Mouse (Mus musculus): ENCODE results near the gene 4933427I04Rik. TPM values are rescaled to one million over a fixed set of nuclear protein-coding genes. Genes with fewer than 3 reads are reported as not detected.

The 4933427I04Rik gene
- not detected in 2 replicates for polyA plus RNA-seq (2012; ENCODE audit: insufficient read depth, insufficient read length, low replicate concordance, missing spikeins)

DNA sequence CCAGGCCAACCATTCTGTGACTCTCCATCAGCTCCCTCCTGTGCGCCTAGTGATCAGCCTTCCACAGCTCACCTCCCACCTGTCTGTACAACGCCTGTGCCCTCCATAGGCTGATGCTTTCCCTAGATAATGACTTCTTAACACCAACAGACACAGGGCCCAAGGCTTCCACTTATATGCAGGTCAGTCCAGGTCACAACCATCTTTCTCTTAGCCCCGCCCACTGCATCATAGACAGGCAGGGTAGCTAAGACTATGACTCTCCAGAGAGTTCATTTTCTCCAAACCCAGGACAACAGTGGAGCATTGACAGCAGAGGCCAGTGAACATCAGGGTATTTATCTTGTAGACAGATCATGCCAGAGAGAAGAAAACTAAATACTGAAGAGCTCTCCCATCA lies at the start of gene 4933427I04Rik:
Gene 4933427I04Rik (plus strand): TSS at position 301 of the 400 bp plus-strand sequence.
- TF ChIP-seq CTCF (IDR thresholded peaks at IDR 0.05; ENCODE audit: insufficient read depth, low read depth, low read length) (no peak), POLR2A (IDR thresholded peaks at IDR 0.05; ENCODE audit: insufficient read depth, low read depth, low read length) (no peak)
- no peak within 1 kb of the TSS for H3K4me3 ChIP-seq (ENCODE audit: insufficient read depth, low read depth, low read length)
- no peaks in the 10 kb centered on the region for H3K4me1 ChIP-seq (ENCODE audit: control insufficient read depth, insufficient read depth, low read length)
- H3K27ac ChIP-seq (ENCODE audit: insufficient read depth, low read depth, low read length) = no peak within 1 kb of the TSS
- WGBS = 86% methylated on average over 3 of the region's 3 CpGs

DNA sequence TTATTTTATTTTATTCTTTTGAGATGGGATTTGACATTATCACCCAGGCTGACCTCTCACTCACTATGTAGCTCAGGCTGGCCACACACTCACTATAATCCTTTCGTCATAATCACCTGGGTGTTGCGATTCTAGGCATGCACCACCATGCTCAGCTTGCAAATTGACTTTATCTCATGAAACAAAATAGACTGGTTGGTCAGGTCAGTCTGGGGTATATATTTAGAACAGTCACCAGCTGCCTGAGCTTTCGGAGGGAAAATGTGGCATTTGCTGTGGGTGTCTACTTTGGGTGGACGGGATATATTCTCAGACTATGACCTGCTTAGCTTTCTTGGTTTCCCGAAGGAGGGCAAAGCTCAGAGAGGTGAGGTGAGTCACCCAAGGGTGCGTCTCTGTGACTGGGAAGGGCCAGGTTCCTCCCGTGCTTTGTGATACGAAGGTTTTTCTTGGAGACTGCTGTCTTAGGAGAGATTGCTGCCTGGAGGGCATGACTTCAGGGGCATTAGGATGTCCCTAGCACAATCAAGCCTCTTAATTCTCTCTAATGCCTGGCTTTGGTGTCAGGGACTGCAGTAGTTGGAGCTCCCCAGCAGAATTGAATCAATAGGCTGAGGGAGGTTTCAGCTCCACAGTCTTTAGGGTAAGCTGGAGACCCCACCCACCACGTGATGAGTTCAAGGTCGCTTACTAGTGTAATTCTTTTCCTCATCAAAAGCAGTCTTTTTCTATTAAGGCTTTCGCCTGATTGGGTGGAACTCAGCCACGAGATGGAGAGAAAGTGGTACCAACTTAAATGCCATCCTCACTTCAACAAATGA lies 48.8 kb upstream of the 4933427I04Rik start:
- Histone ChIP-seq H3K4me1 (ENCODE audit: control insufficient read depth, insufficient read depth, low read length) (no peaks in the 10 kb centered on the region), H3K4me3 (ENCODE audit: insufficient read depth, low read depth, low read length) (no peak overlapping the region), H3K27ac (ENCODE audit: insufficient read depth, low read depth, low read length) (no peak overlapping the region)
- TF ChIP-seq CTCF (IDR thresholded peaks at IDR 0.05; ENCODE audit: insufficient read depth, low read depth, low read length) (no peak), POLR2A (IDR thresholded peaks at IDR 0.05; ENCODE audit: insufficient read depth, low read depth, low read length) (no peak)
- WGBS = 85% methylated on average over 12 of the region's 12 CpGs

DNA sequence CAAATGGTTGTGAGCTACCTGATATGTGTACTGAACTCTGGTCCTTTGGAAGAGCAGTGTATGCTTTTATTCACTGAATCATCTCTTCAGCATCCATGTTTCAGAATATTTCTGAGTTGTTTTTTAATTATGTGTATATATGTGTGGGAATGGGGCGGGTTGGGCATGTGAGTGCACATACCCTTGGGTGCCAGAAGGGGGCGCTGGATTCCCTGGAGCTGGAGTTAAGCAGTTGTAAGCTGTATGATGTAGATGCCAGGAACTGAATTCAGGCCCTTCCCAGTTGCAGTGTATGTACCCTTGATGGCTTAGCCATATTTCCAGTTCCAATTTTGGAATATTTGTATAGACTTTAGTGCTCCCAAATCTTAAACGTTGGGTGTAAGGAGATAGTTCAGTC lies 47.0 kb upstream of the 4933427I04Rik start:
- Histone ChIP-seq H3K4me1 (ENCODE audit: control insufficient read depth, insufficient read depth, low read length) (no peaks in the 10 kb centered on the region), H3K4me3 (ENCODE audit: insufficient read depth, low read depth, low read length) (no peak overlapping the region), H3K27ac (ENCODE audit: insufficient read depth, low read depth, low read length) (no peak overlapping the region)
- WGBS = 80% methylated on average over 3 of the region's 3 CpGs
- TF ChIP-seq POLR2A (IDR thresholded peaks at IDR 0.05; ENCODE audit: insufficient read depth, low read depth, low read length) (no peak), CTCF (IDR thresholded peaks at IDR 0.05; ENCODE audit: insufficient read depth, low read depth, low read length) (no peak)

DNA sequence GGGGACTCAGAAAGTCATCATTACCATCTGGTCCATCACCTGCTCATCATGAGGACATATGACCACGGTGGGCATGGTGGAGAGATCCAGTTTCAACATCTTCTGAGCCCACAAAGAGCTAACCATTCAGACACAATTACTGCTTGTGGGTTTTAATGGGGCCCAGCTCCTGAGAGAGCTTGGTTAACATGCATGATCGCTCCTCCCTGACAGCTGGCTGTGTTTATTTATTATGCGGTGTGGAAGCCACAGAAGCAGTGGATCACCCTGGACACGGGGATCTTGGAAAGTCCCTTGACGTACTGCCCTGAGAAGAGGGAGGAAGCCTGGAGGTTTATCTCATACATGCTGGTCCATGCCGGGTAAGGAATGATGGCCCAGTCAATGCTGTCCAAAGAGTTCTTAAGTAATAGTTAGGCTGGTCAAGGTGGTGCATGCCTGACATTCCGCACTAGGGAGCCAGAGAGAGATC lies 45.4 kb upstream of the 4933427I04Rik start:
- WGBS = 58% methylated on average over 7 of the region's 7 CpGs
- Histone ChIP-seq H3K4me3 (ENCODE audit: insufficient read depth, low read depth, low read length) (no peak overlapping the region), H3K27ac (ENCODE audit: insufficient read depth, low read depth, low read length) (no peak overlapping the region), H3K4me1 (ENCODE audit: control insufficient read depth, insufficient read depth, low read length) (no peaks in the 10 kb centered on the region)
- TF ChIP-seq CTCF (IDR thresholded peaks at IDR 0.05; ENCODE audit: insufficient read depth, low read depth, low read length) = no peak

DNA sequence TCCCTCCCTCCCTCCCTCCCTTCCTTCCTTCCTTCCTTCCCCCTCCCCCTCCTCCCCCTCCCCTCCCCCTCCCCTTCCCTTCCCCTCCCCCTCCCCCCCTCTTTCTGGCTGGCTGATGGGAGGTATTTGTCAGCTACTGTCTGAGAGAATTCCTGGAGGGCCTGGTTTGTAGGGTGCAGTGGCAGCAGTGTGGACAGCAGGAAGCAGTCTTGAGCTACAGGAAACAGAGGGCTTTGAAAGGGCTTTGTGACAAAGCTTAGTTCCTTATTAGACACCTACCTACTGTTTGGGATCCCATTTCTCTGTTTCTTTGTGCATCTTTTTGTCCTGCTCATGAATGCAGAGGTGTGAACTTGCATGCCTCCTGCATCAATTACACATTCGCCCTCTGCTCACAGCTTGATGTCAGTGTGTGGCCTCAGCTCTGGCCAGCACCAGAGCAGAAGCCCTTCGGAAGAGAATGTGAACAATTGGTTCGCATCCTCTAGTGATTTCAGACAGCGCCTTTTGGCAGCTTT lies 40.3 kb upstream of the 4933427I04Rik start:
- Histone ChIP-seq H3K4me3 (ENCODE audit: insufficient read depth, low read depth, low read length) (no peak overlapping the region), H3K27ac (ENCODE audit: insufficient read depth, low read depth, low read length) (no peak overlapping the region), H3K4me1 (ENCODE audit: control insufficient read depth, insufficient read depth, low read length) (no peaks in the 10 kb centered on the region)
- 48% methylated on average over 4 of the region's 4 CpGs for WGBS
- TF ChIP-seq CTCF (IDR thresholded peaks at IDR 0.05; ENCODE audit: insufficient read depth, low read depth, low read length) (no peak), POLR2A (IDR thresholded peaks at IDR 0.05; ENCODE audit: insufficient read depth, low read depth, low read length) (no peak)

DNA sequence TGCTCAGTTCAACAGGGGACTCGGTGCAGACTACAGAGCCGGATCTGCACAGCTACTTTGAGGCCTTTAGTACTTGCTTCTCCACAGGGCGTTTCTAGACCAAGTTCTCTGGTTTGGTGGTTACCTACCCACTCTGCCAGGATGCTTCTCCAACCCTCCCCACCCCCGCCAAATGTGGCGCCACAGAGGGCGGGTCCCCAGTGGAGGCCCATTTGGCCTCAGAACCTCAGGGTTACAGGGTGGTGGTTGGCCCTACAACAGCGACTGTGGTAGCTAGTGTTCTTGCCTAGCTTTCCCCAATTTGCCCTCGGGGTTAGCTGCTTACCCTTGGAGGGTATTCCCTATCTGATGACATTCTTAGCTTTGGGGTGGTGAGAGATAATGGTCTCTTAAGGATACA lies 17.4 kb upstream of the 4933427I04Rik start:
- TF ChIP-seq CTCF (IDR thresholded peaks at IDR 0.05; ENCODE audit: insufficient read depth, low read depth, low read length) (no peak), POLR2A (IDR thresholded peaks at IDR 0.05; ENCODE audit: insufficient read depth, low read depth, low read length) (no peak)
- H3K4me3 ChIP-seq (ENCODE audit: insufficient read depth, low read depth, low read length) = no peak overlapping the region
- no peaks in the 10 kb centered on the region for H3K4me1 ChIP-seq (ENCODE audit: control insufficient read depth, insufficient read depth, low read length)
- no peak overlapping the region for H3K27ac ChIP-seq (ENCODE audit: insufficient read depth, low read depth, low read length)
- 88% methylated on average over 8 of the region's 8 CpGs for WGBS

DNA sequence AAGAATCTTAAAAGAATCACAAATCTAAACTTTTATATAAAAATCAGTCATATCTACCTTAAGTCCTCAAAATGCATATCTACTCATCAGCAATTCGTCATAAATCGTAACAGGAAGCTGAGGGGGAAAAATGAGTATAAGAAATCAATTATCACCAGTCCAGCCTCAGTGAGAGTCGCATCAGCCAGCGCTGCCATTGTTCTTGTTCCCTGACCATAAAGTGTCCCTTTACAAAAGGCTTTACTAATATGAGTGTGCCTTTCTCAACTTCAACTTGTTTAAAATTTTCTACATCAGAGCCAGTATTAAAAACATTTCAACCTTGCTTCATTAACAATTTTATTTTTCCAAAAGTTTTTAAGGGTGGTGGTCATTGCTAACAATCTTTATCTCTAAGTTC lies 2.6 kb upstream of the 4933427I04Rik start:
- H3K4me3 ChIP-seq (ENCODE audit: insufficient read depth, low read depth, low read length) = no peak overlapping the region
- WGBS = 67% methylated on average over 4 of the region's 4 CpGs
- no peak for TF ChIP-seq CTCF (IDR thresholded peaks at IDR 0.05; ENCODE audit: insufficient read depth, low read depth, low read length)
- no peak for TF ChIP-seq POLR2A (IDR thresholded peaks at IDR 0.05; ENCODE audit: insufficient read depth, low read depth, low read length)
- no peaks in the 10 kb centered on the region for H3K4me1 ChIP-seq (ENCODE audit: control insufficient read depth, insufficient read depth, low read length)
- H3K27ac ChIP-seq (ENCODE audit: insufficient read depth, low read depth, low read length) = no peak overlapping the region

DNA sequence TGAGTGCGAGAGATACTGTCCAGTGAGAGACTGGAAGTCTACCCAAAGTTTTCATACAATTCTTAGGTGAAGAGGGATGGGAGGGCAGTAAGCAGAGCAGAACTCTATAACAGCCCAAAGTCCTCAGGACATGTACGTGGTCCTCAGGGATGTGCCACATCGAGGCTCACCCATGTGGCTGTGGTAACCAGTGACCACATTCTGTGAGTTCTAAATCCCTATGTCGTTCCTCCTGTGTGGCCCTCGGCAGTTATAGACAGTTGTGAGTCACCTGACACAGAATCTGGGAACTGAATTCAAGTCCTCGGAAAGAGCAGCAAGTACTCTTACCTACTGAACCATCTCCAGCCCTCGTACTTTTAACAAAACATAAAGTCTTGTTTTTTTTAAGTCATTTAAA lies 1.4 kb upstream of the 4933427I04Rik start:
- 87% methylated on average over 7 of the region's 7 CpGs for WGBS
- Histone ChIP-seq H3K27ac (ENCODE audit: insufficient read depth, low read depth, low read length) (no peak overlapping the region), H3K4me3 (ENCODE audit: insufficient read depth, low read depth, low read length) (no peak overlapping the region), H3K4me1 (ENCODE audit: control insufficient read depth, insufficient read depth, low read length) (no peaks in the 10 kb centered on the region)
- TF ChIP-seq CTCF (IDR thresholded peaks at IDR 0.05; ENCODE audit: insufficient read depth, low read depth, low read length) = no peak
- TF ChIP-seq POLR2A (IDR thresholded peaks at IDR 0.05; ENCODE audit: insufficient read depth, low read depth, low read length) = no peak

DNA sequence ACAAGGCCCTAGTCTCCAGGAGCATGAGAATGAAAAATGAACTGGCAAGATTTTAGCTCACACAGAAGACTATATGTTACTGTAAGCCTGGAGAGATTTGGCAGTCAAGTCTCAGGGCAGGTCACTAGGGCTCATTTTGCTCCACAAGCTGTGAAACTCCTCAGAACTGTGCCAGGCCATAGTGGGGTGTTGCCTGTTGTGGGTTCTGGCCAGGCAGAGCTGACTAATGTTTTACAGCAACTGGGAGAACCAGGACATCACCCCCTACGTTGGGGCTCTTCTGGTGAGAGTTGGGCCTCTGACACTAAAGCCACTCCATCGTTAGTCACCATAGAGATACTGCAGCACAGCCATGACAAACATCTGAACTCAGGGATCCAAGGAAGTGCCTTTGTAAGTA lies 324 bp downstream of the 4933427I04Rik start:
- TF ChIP-seq POLR2A (IDR thresholded peaks at IDR 0.05; ENCODE audit: insufficient read depth, low read depth, low read length) (no peak), CTCF (IDR thresholded peaks at IDR 0.05; ENCODE audit: insufficient read depth, low read depth, low read length) (no peak)
- Histone ChIP-seq H3K4me3 (ENCODE audit: insufficient read depth, low read depth, low read length) (no peak overlapping the region), H3K27ac (ENCODE audit: insufficient read depth, low read depth, low read length) (no peak overlapping the region), H3K4me1 (ENCODE audit: control insufficient read depth, insufficient read depth, low read length) (no peaks in the 10 kb centered on the region)
- WGBS = 54% methylated on average over 2 of the region's 2 CpGs

All from olfactory bulb, adult 2 months (tissue).